Mouse (Mus musculus) liver, embryonic 14.5 days (tissue): ENCODE results near the gene Drosha.

Experiments
- CTCF ChIP-seq: IDR thresholded peaks from 2 replicates; pipeline ENCODE4 v1.5.1; 2016; ENCODE audit warnings: antibody characterized with exemption, low read depth, control low read depth
- EP300 ChIP-seq: IDR thresholded peaks from 2 replicates; pipeline ENCODE4 v1.6.1; 2016; ENCODE audit warnings: antibody characterized with exemption, low read depth

DNA sequence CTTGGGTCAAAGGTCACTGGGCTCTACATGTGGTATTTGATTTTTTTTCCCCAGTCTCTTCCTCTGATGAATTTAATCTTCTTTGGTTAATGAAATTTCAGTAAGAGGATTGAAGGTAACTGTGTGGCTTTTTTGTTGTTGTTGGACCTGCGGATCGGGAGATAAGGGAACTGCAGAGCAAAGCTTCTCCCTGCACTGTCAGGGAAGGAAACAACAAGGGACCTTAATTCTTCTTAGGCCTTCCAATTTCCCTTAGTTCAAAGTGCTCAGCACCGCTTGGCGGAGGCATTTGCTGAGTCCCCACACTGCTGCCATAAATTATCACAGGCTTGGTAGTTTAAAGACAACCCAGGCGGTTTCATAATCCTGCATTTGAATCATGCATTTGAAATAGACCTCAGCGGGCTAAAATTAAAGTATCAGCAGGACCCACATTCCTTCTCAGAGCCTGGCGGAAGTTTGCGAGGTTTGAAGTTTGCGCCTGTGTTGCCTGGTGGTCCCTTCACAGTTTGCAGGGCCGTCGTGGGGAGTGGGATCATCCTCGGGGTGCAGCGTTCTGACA lies 28.6 kb upstream of the Drosha start:
- TF ChIP-seq CTCF (no peak), EP300 (no peak)
